In genomic region chr8:45068759-45069386, GRCm38 (mm10) we compare ENCODE assay signal across 8 mouse cellular contexts. TPM values are rescaled to one million over a fixed set of nuclear protein-coding genes. Genes with fewer than 3 reads are reported as not detected.
DNase-seq lines count a peak whose midpoint lies in the region; ATAC-seq lines count a peak whose summit lies in the region.

TSS of gene Mtnr1a (plus strand) at chr8:45069137.

- peak within 1 kb of the TSS; percentile 76 for H3K4me2 ChIP-seq in hindbrain, embryonic 13.5 days
- H3K4me2 ChIP-seq in lung, embryonic 15.5 days = peak within 1 kb of the TSS; percentile 60

- DNase-seq in adipocyte (ENCODE audit: low spot score) = peak; percentile 74
- peak; percentile 93 to 97 for DNase-seq in cerebellum, postnatal 25 days
- DNase-seq in frontal cortex, postnatal 36 days (ENCODE audit: low spot score in 2 of 2) = peak; percentile 91 to 93
- DNase-seq in layer of hippocampus, postnatal 10 days (ENCODE audit: low spot score in 2 of 2) = peak; percentile 94 to 95
- DNase-seq in ovary, postnatal 36 days (ENCODE audit: low spot score) = peak; percentile 88
- DNase-seq in urinary bladder, postnatal 25 days (ENCODE audit: low spot score) = peak; percentile 94

- no peaks in the 10 kb centered on the region for H3K9me3 ChIP-seq in hindbrain, embryonic 13.5 days
- H3K9me3 ChIP-seq in lung, embryonic 15.5 days = no peaks in the 10 kb centered on the region

- H3K27ac ChIP-seq in hindbrain, embryonic 13.5 days = no peak within 1 kb of the TSS
- no peak within 1 kb of the TSS for H3K27ac ChIP-seq in lung, embryonic 15.5 days

- H3K36me3 ChIP-seq in hindbrain, embryonic 13.5 days = no peaks in the 10 kb centered on the region
- no peaks in the 10 kb centered on the region for H3K36me3 ChIP-seq in lung, embryonic 15.5 days

- WGBS in hindbrain, embryonic 13.5 days = 8% methylated on average over 29 of the region's 29 CpGs
- WGBS in lung, embryonic 15.5 days = 8% methylated on average over 27 of the region's 29 CpGs

- H3K4me3 ChIP-seq in hindbrain, embryonic 13.5 days = peak within 1 kb of the TSS; percentile 42
- H3K4me3 ChIP-seq in lung, embryonic 15.5 days = peak within 1 kb of the TSS; percentile 24

- peak; percentile 91 for ATAC-seq in hindbrain, embryonic 13.5 days (ENCODE audit: low FRiP score)
- ATAC-seq in lung, embryonic 15.5 days (ENCODE audit: borderline replicate concordance, extremely low read depth, low FRiP score, low TSS enrichment) = peak; percentile 77; the same call in 1 of the 2 replicates

- H3K4me1 ChIP-seq in hindbrain, embryonic 13.5 days (replicated peaks) = peaks cover 5% of the 10 kb centered on the region
- peaks cover 4% of the 10 kb centered on the region; the same call in 1 of the 2 replicates for H3K4me1 ChIP-seq in lung, embryonic 15.5 days

- H3K9ac ChIP-seq in hindbrain, embryonic 13.5 days = peak within 1 kb of the TSS; percentile 63
- no peak within 1 kb of the TSS for H3K9ac ChIP-seq in lung, embryonic 15.5 days

- H3K27me3 ChIP-seq in hindbrain, embryonic 13.5 days = 0 out of 2 replicates have a peak, but pooled peaks cover 3% of the 10 kb centered on the region
- peaks cover 11% of the 10 kb centered on the region for H3K27me3 ChIP-seq in lung, embryonic 15.5 days

RNA-seq across cellular contexts. Expression of gene Mtnr1a, which starts in this region (rescaled TPM):
- polyA plus RNA-seq in hindbrain, embryonic 13.5 days (2015; fragmentation: Nextera tagmentation; extraction: Ambion mirVana) = 0.21 TPM in 2 replicates
- total RNA-seq in layer of hippocampus, postnatal 10 days (2021) = not detected
- 0.16 and 0.22 TPM in 2 replicates for polyA plus RNA-seq in lung, embryonic 15.5 days (2015; fragmentation: Nextera tagmentation; extraction: Ambion mirVana)

Comparison
In these comparisons a context has a peak if more than half of its experiments do, and no peak if none do; other contexts are left out.
1. Peak in ATAC-seq, H3K4me3 ChIP-seq, H3K9ac ChIP-seq and H3K4me2 ChIP-seq in hindbrain, embryonic 13.5 days; RNA of the gene not detected or under 1 TPM.
2. Peak in DNase-seq in layer of hippocampus, postnatal 10 days; RNA of the gene not detected or under 1 TPM.
3. Peak in ATAC-seq, H3K4me3 ChIP-seq and H3K4me2 ChIP-seq in lung, embryonic 15.5 days; RNA of the gene not detected or under 1 TPM.